Mouse (Mus musculus) small intestine, adult 2 months (tissue): ENCODE measurements around the gene Wdr78.

Source experiments
- CTCF ChIP-seq: fragments of 200-500 bp; IDR thresholded peaks from 2 replicates; pipeline ENCODE4 v1.5.1; 2012; ENCODE audit warnings: low read depth, mild to moderate bottlenecking, control low read depth, inconsistent platforms, low read length, moderate library complexity, mixed read lengths; ENCODE audit not compliant: insufficient replicate concordance, insufficient read length; ENCODE audit errors: extremely low read depth
- POLR2A ChIP-seq: fragments of 200-500 bp; IDR thresholded peaks from 2 replicates; pipeline ENCODE4 v1.6.1; 2012; ENCODE audit warnings: low read depth, mild to moderate bottlenecking, control low read depth, inconsistent platforms, low read length, moderate library complexity

DNA sequence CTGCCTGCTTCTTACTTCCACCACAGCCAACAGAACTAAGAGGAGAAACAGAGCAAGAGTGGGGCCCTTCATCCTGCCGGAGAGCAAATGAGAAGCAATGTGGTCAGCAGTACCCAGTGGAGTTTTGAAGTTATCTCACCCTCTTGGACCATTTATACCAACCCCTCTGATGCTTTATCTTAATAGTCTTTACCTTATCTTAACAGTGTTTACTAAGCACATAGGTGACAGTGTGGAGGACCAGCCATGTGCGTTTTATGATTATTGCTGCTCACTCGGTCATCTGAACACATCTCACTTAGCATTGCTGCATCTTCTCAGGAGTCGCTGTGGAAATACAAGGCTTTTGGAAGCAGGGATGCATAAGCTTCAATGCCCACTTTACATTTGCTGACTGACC is 87.7 kb downstream of the Wdr78 start, which contains the start of gene Insl5:
- no peak for TF ChIP-seq POLR2A
- TF ChIP-seq CTCF, result no peak
